Mouse (Mus musculus): ENCODE measurements at regions not wholly inside any gene's neighbourhood (a gene's known extent, or its start where the extent isn't known, plus 50 kb on each side); places are given as distances from the start of the nearest gene placed in this dataset.

DNA sequence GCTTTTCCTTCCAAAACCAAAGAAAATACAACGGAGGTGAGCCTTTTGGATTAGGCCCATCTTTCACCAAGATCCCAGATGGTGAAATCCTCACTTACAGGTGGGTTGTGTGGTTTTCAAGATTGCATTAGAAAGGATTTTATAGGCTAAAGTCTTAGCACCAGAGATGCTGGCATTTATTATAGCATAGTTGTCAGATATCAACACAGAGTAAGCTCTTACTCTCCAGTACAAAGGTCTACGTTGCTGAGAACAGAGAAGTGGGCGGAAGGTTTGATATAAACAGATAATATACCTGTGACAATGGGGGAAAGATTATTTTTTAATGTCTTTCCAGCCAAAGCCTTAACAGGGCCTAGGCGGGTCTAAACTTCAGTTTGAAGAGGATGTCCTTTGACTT lies 57.4 kb upstream of the Cyp1b1 start:
- no peak for ATAC-seq (ENCODE audit: low read depth)
- Histone ChIP-seq H3K4me2 (no peak overlapping the region), H3K36me3 (no peaks in the 10 kb centered on the region), H3K27ac (replicated peaks) (no peak overlapping the region), H3K9ac (no peak overlapping the region), H3K4me1 (replicated peaks) (peaks cover 8% of the 10 kb centered on the region), H3K4me3 (no peak overlapping the region), H3K27me3 (no peaks in the 10 kb centered on the region), H3K9me3 (no peaks in the 10 kb centered on the region)
- WGBS, result 67% methylated on average over 4 of the region's 4 CpGs

GRCm38 (mm10) chr17:79771727-79772126 lies 56.9 kb upstream of the Cyp1b1 start:
- peaks cover 8% of the 10 kb centered on the region for H3K4me1 ChIP-seq (replicated peaks)
- WGBS, result 16% methylated on average over 10 of the region's 10 CpGs
- 0 out of 2 replicates have a peak overlapping the region, but pooled peaks have one; percentile 20 for H3K4me2 ChIP-seq
- H3K36me3 ChIP-seq, result no peaks in the 10 kb centered on the region
- no peak overlapping the region for H3K27ac ChIP-seq (replicated peaks)
- H3K9me3 ChIP-seq, result no peaks in the 10 kb centered on the region
- no peak overlapping the region for H3K9ac ChIP-seq
- H3K4me3 ChIP-seq, result no peak overlapping the region
- no peak for ATAC-seq (ENCODE audit: low read depth)
- H3K27me3 ChIP-seq, result no peaks in the 10 kb centered on the region

DNA sequence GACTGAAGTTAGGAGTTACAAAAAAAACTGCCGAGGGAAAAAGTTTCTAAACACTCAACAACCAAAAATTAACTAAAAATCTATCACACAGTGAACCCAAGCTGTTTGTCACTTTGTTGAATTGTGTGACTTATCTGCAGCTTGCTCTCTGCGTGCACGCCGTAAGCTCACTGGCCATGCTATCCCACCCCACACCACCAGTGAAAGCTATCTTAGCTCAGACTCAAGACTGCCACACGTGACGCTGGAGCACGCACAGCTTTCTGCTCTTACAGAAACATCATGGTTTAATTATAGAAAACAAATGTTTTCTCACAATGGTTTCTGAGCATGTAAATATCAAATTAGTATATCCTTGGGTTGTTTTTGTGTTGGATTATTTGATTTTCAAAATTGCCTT lies 56.0 kb upstream of the Cyp1b1 start:
- Histone ChIP-seq H3K9me3 (no peaks in the 10 kb centered on the region), H3K27me3 (no peaks in the 10 kb centered on the region), H3K4me2 (no peak overlapping the region), H3K4me3 (no peak overlapping the region), H3K4me1 (replicated peaks) (peaks cover 8% of the 10 kb centered on the region), H3K36me3 (no peaks in the 10 kb centered on the region), H3K9ac (no peak overlapping the region), H3K27ac (replicated peaks) (no peak overlapping the region)
- ATAC-seq (ENCODE audit: low read depth), result no peak
- WGBS, result 79% methylated on average over 7 of the region's 7 CpGs

DNA sequence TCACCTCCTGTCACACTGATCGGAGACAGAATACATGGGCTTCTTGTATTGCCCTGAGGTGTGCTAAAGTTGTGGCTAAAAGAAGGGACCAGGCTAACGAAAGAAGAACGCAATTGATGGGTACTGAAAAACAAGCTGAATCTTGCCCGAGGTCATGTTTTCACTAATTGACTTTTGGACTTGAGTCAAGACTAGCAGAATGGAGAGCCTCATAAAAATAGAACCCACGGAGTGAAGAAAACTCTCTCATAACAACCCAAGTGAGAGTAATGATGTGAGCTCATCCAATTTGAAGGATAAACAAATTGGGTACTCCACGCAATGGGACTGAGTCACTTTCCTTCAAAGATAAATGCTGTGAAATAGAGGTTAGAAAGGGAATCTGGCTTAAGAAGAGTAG lies 55.0 kb upstream of the Cyp1b1 start:
- Histone ChIP-seq H3K4me1 (replicated peaks) (peaks cover 8% of the 10 kb centered on the region), H3K9ac (no peak overlapping the region), H3K9me3 (no peaks in the 10 kb centered on the region), H3K27ac (replicated peaks) (no peak overlapping the region), H3K4me3 (no peak overlapping the region), H3K36me3 (no peaks in the 10 kb centered on the region), H3K27me3 (no peaks in the 10 kb centered on the region), H3K4me2 (no peak overlapping the region)
- no peak for ATAC-seq (ENCODE audit: low read depth)
- 76% methylated on average over 6 of the region's 6 CpGs for WGBS

- WGBS, result 78% methylated on average over 2 of the region's 2 CpGs
- Histone ChIP-seq H3K9me3 (no peaks in the 10 kb centered on the region), H3K27me3 (no peaks in the 10 kb centered on the region), H3K9ac (no peak overlapping the region), H3K4me3 (no peak overlapping the region), H3K36me3 (no peaks in the 10 kb centered on the region), H3K4me1 (replicated peaks) (peaks cover 8% of the 10 kb centered on the region), H3K4me2 (no peak overlapping the region), H3K27ac (replicated peaks) (no peak overlapping the region)
- ATAC-seq (ENCODE audit: low read depth), result no peak
Measured at GRCm38 (mm10) chr17:79768080-79768479, 53.2 kb upstream of the Cyp1b1 start.

GRCm38 (mm10) chr17:79765061-79765794 lies 50.4 kb upstream of the Cyp1b1 start:
- Histone ChIP-seq H3K9ac (no peak overlapping the region), H3K27me3 (no peaks in the 10 kb centered on the region), H3K36me3 (no peaks in the 10 kb centered on the region), H3K4me1 (replicated peaks) (no peaks in the 10 kb centered on the region), H3K27ac (replicated peaks) (no peak overlapping the region), H3K4me3 (no peak overlapping the region), H3K4me2 (no peak overlapping the region), H3K9me3 (no peaks in the 10 kb centered on the region)
- 86% methylated on average over 7 of the region's 7 CpGs for WGBS
- no peak for ATAC-seq (ENCODE audit: low read depth)
